Mouse (Mus musculus) liver, embryonic 12.5 days (tissue): ENCODE data around the gene Ppp1r12a. TPM values are rescaled to one million over a fixed set of nuclear protein-coding genes. Genes with fewer than 3 reads are reported as not detected.

Experiments
- ATAC-seq: fragments of 200-750 bp; cut with Nextera tagmentation; 2 replicates; pipeline ENCODE4 v1.8.0; 2017; ENCODE audit warnings: moderate number of reproducible peaks, mild to moderate bottlenecking, moderate library complexity
- H3K27ac ChIP-seq: fragments of 300-500 bp; sonication (generic); 2 replicates; pipeline ENCODE4 v1.5.1; 2016; ENCODE audit warnings: mild to moderate bottlenecking
- H3K27me3 ChIP-seq: fragments of 300-500 bp; sonication (generic); replicated peaks from 2 replicates; pipeline ENCODE4 v1.6.1; 2016; ENCODE audit warnings: mild to moderate bottlenecking, moderate library complexity
- H3K36me3 ChIP-seq: fragments of 300-500 bp; sonication (generic); 2 replicates; pipeline ENCODE4 v1.6.1; 2016; ENCODE audit warnings: mild to moderate bottlenecking, moderate library complexity
- H3K4me1 ChIP-seq: fragments of 300-500 bp; sonication (generic); 2 replicates; pipeline ENCODE4 v1.6.1; 2016
- H3K4me2 ChIP-seq: fragments of 300-500 bp; sonication (generic); 2 replicates; pipeline ENCODE4 v1.6.1; 2016; ENCODE audit warnings: mild to moderate bottlenecking, moderate library complexity
- H3K4me3 ChIP-seq: fragments of 300-500 bp; sonication (generic); 2 replicates; pipeline ENCODE4 v1.5.1; 2016; ENCODE audit warnings: mild to moderate bottlenecking, moderate library complexity
- H3K9ac ChIP-seq: fragments of 300-500 bp; sonication (generic); 2 replicates; pipeline ENCODE4 v1.6.1; 2016; ENCODE audit warnings: mild to moderate bottlenecking, moderate library complexity
- H3K9me3 ChIP-seq: fragments of 300-500 bp; sonication (generic); replicated peaks from 2 replicates; pipeline ENCODE4 v1.6.1; 2016; ENCODE audit warnings: mild to moderate bottlenecking, moderate library complexity
- WGBS: fragments of 180-500 bp; shearing (Covaris S2); methylation state at CpG from one replicate; pipeline ENCODE4 v1.1.7; 2016; ENCODE audit not compliant: insufficient replicate concordance; 5-methylcytosine and 5-hydroxymethylcytosine counted together
- polyA plus RNA-seq: library from polyadenylated mRNA; unstranded; fragments of >200 nt; fragmentation: Nextera tagmentation; extraction: Ambion mirVana; gene quantifications from 2 replicates; pipeline ENCODE4 v1.2.1, GENCODE M21; 2016

Gene Ppp1r12a
- polyA plus RNA-seq, 1 experiment from 2014 or later: 51.8 TPM

DNA sequence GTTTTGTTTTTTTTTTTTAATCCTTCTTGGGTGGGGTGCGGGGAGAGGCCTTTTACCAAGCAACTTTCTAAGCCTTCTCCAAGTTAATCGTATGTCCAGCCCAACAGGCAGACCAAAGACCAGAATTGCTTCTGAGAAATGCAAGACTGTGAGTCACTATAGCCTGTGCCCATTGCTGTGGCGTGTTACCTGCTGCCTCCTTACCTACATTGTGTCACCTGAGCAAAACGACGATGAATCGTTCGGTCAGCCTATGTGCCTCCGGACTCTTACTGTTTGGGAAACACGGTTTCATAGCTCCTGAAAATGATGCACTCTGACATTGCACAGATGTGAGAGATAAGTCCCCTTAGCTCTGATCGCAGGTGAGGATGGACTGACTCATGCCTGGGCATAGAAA, 169.0 kb downstream of the Ppp1r12a start:
- H3K27ac ChIP-seq: no peak overlapping the region

GRCm38 (mm10) chr10:108331784-108332561, 170.0 kb downstream of the Ppp1r12a start, which contains the start of gene Pawr:
TSS of gene Pawr (plus strand) at chr10:108332121.
- Histone ChIP-seq H3K4me3 (peak within 1 kb of the TSS; percentile 78), H3K27me3 (peaks cover 45% of the 10 kb centered on the region), H3K36me3 (peaks cover 11% of the 10 kb centered on the region), H3K9ac (peak within 1 kb of the TSS; percentile 83), H3K4me1 (peaks cover 36% of the 10 kb centered on the region), H3K9me3 (no peaks in the 10 kb centered on the region), H3K4me2 (peak within 1 kb of the TSS; percentile 97), H3K27ac (peak within 1 kb of the TSS; percentile 75)
- ATAC-seq: peak; percentile 90
- WGBS: under 1% methylated on average over 73 of the region's 85 CpGs

More for the DNA sequence above, 169.0 kb downstream of the Ppp1r12a start:
- Histone ChIP-seq H3K4me2 (peak overlapping the region; percentile 97), H3K4me1 (peaks cover 35% of the 10 kb centered on the region), H3K36me3 (0 out of 2 replicates have a peak, but pooled peaks cover 4% of the 10 kb centered on the region), H3K27me3 (peaks cover 45% of the 10 kb centered on the region), H3K9me3 (no peaks in the 10 kb centered on the region), H3K4me3 (no peak overlapping the region), H3K9ac (no peak overlapping the region)
- WGBS: 12% methylated on average over 10 of the region's 10 CpGs
- ATAC-seq: no peak

GRCm38 (mm10) chr10:108332571-108333541, 170.9 kb downstream of the Ppp1r12a start:
- Histone ChIP-seq H3K9ac (peak overlapping the region; percentile 83), H3K4me1 (peaks cover 36% of the 10 kb centered on the region), H3K36me3 (peaks cover 17% of the 10 kb centered on the region), H3K4me2 (peak overlapping the region; percentile 97), H3K9me3 (no peaks in the 10 kb centered on the region), H3K27me3 (peaks cover 45% of the 10 kb centered on the region), H3K27ac (peak overlapping the region; percentile 75), H3K4me3 (peak overlapping the region; percentile 78)
- WGBS: under 1% methylated on average over 124 of the region's 129 CpGs
- ATAC-seq: peak; percentile 50

DNA sequence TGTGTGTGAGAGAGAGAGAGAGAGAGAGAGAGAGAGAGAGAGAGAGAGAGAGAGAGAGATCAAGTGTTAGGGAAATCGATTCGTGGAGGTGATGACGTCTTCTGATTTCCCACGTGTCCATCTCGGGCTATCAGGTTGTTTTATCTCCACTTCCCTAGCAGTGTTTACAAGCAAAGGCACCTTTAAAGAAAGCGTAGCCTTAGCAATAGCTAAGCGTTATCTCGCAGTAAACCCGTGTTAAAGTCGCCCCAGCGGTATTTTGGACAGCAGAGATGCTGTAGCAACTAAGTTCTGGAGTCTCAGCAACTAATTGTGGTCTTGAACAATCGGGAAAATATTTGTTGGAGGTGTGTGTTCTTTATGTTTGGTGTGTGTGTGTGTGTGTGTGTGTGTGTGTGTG, 171.6 kb downstream of the Ppp1r12a start:
- peak overlapping the region; percentile 97 for H3K4me2 ChIP-seq
- H3K36me3 ChIP-seq: peaks cover 21% of the 10 kb centered on the region
- H3K4me3 ChIP-seq: peak overlapping the region; percentile 78
- H3K27me3 ChIP-seq: peaks cover 42% of the 10 kb centered on the region
- peaks cover 36% of the 10 kb centered on the region for H3K4me1 ChIP-seq
- peak overlapping the region; percentile 75; the same call in 1 of the 2 replicates for H3K27ac ChIP-seq
- H3K9ac ChIP-seq: peak overlapping the region; percentile 83; the same call in 1 of the 2 replicates
- ATAC-seq: no peak
- no peaks in the 10 kb centered on the region for H3K9me3 ChIP-seq
- 4% methylated on average over 12 of the region's 12 CpGs for WGBS

Other genes starting within 250 kb of the Ppp1r12a start
- gene Pawr, start 169.9 kb downstream of the Ppp1r12a start, polyA plus RNA-seq: 11.6 and 12.6 TPM in 2 replicates